Mouse (Mus musculus): ENCODE data around the gene Tpm3. TPM values are rescaled to one million over a fixed set of nuclear protein-coding genes. Genes with fewer than 3 reads are reported as not detected.

Tpm3 gene
- polyA plus RNA-seq, 1 experiment = 103 TPM

GRCm38 (mm10) chr3:90139962-90140361, 67.5 kb downstream of the Tpm3 start:
- H3K4me3 ChIP-seq (ENCODE audit: insufficient read depth, low read depth, low read length) = no peak overlapping the region
- H3K27ac ChIP-seq (replicated peaks; ENCODE audit: low read depth, low read length) = no peak overlapping the region
- no peaks in the 10 kb centered on the region for H3K4me1 ChIP-seq (ENCODE audit: control insufficient read depth, insufficient read depth, insufficient read length, low read length)

DNA sequence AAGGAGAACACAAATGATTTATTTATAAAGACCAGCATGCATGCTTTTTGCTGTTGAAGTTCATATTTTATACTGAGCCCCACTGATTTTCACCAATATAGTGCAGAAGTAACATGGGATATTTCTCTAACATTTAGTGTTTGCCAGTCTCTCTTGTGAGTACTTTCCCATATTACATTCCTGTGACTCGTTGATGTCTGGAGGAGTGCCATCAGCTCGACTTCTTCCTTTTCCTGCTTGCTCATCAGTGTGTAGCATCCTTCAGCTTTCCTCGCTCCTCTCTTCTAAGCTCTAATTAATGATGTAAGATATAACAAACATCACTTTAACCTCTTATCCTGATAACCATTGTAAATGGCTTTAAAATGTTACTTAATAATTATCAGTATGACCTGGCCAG, 73.0 kb downstream of the Tpm3 start:
- no peak overlapping the region for H3K4me3 ChIP-seq (ENCODE audit: insufficient read depth, low read depth, low read length)
- no peaks in the 10 kb centered on the region for H3K4me1 ChIP-seq (ENCODE audit: control insufficient read depth, insufficient read depth, insufficient read length, low read length)

DNA sequence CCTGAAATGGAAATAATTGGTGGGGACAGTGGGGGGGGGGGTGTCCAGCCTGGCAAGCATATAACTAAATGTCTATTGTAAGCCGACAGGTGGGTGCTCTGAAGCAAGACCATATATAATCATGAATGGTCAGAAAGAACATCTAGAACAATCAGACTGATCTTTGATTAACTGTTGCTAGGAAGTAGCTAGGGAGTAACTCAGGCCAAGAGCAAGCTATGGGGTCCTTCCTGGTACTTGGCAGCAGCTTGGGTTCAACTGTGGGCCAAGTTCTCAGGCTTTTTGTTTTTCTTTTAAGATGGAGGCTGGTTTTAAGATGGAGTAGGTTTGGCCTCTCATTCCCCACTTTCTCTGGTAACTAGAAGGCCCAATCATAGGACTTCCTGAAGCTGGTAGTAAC, 74.2 kb downstream of the Tpm3 start:
- Histone ChIP-seq H3K4me1 (ENCODE audit: control insufficient read depth, insufficient read depth, insufficient read length, low read length) (no peaks in the 10 kb centered on the region), H3K27ac (replicated peaks; ENCODE audit: low read depth, low read length) (no peak overlapping the region), H3K4me3 (ENCODE audit: insufficient read depth, low read depth, low read length) (no peak overlapping the region)

More for the DNA sequence above, 73.0 kb downstream of the Tpm3 start:
- no peak overlapping the region for H3K27ac ChIP-seq (replicated peaks; ENCODE audit: low read depth, low read length)

Other genes with a start within 250 kb of the Tpm3 start
- 2.4 and 4.0 TPM in 2 replicates for gene She, start 241.3 kb upstream of the Tpm3 start, polyA plus RNA-seq (2012; ENCODE audit: insufficient read depth, insufficient read length, missing spikeins)
- 3.6 and 5.4 TPM in 2 replicates for gene Il6ra, start 159.5 kb upstream of the Tpm3 start, polyA plus RNA-seq (2012; ENCODE audit: insufficient read depth, insufficient read length, missing spikeins)
- gene Atp8b2, start 109.1 kb upstream of the Tpm3 start, polyA plus RNA-seq (2012; ENCODE audit: insufficient read depth, insufficient read length, missing spikeins) = 8.4 and 10.2 TPM in 2 replicates
- 79.2 and 79.9 TPM in 2 replicates for gene Hax1, start 73.9 kb upstream of the Tpm3 start, polyA plus RNA-seq (2012; ENCODE audit: insufficient read depth, insufficient read length, missing spikeins)
- 62.5 and 63.0 TPM in 2 replicates for gene 4933434E20Rik, start 21.0 kb upstream of the Tpm3 start, polyA plus RNA-seq (2012; ENCODE audit: insufficient read depth, insufficient read length, missing spikeins)
- 43.1 and 61.4 TPM in 2 replicates for gene Ubap2l, start 20.0 kb upstream of the Tpm3 start, polyA plus RNA-seq (2012; ENCODE audit: insufficient read depth, insufficient read length, missing spikeins)
- gene Nup210l, start 31.5 kb downstream of the Tpm3 start, polyA plus RNA-seq (2012; ENCODE audit: insufficient read depth, insufficient read length, missing spikeins) = 0.20 TPM in 1 of 2 replicates, not detected in the other
- 67.2 and 808 TPM in 2 replicates for gene Rps27, start 141.0 kb downstream of the Tpm3 start, polyA plus RNA-seq (2012; ENCODE audit: insufficient read depth, insufficient read length, missing spikeins)
- gene Rab13, start 141.0 kb downstream of the Tpm3 start, polyA plus RNA-seq (2012; ENCODE audit: insufficient read depth, insufficient read length, missing spikeins) = 11.5 and 16.6 TPM in 2 replicates
- 68.2 and 97.4 TPM in 2 replicates for gene Jtb, start 158.9 kb downstream of the Tpm3 start, polyA plus RNA-seq (2012; ENCODE audit: insufficient read depth, insufficient read length, missing spikeins)
- gene Creb3l4, start 170.9 kb downstream of the Tpm3 start, polyA plus RNA-seq (2012; ENCODE audit: insufficient read depth, insufficient read length, missing spikeins) = not detected in 2 replicates
- gene Slc39a1, start 175.5 kb downstream of the Tpm3 start, polyA plus RNA-seq (2012; ENCODE audit: insufficient read depth, insufficient read length, missing spikeins) = 46.7 and 53.9 TPM in 2 replicates
- gene Crtc2, start 181.5 kb downstream of the Tpm3 start, polyA plus RNA-seq (2012; ENCODE audit: insufficient read depth, insufficient read length, missing spikeins) = 20.0 and 25.7 TPM in 2 replicates
- gene Dennd4b, start 192.5 kb downstream of the Tpm3 start, polyA plus RNA-seq (2012; ENCODE audit: insufficient read depth, insufficient read length, missing spikeins) = 2.2 and 3.7 TPM in 2 replicates
- 14.7 and 22.0 TPM in 2 replicates for gene Gatad2b, start 220.5 kb downstream of the Tpm3 start, polyA plus RNA-seq (2012; ENCODE audit: insufficient read depth, insufficient read length, missing spikeins)

Measured in brown adipose tissue, adult 24 weeks (tissue).